In the genomic region with DNA sequence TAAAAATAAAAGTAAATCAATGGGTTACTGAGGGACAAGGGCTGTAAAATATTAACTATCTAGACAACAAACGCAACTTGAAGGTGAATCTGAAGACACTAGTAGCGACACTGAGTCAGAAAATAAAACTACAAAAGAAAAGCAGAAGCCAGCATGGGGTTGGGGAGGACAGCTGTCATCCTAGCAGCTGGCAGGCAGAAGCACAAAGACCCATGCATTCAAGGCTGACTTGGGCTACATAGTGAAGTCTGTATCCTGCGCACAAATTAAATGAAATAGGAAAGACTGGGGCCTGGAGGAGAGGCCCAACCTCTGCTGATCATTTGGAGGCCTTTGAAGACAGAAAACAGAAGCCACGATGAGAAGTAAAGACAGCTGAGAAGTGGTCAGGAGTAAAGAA, we compare ENCODE assay signal across 12 mouse cellular contexts.
DNase-seq lines count a peak whose midpoint lies in the region; ATAC-seq and TF ChIP-seq lines count a peak whose summit lies in the region.
"Had no signal": no experiment of that assay in that cellular context is flagged by ENCODE, and none has a peak within 500 bp of the region (broad histone marks: within the 10 kb centered on the region; RNA-seq: fewer than 3 reads in every experiment).

No protein-coding gene starts in this region.

- H3K4me2 ChIP-seq in forebrain, embryonic 15.5 days (replicated peaks), result no peak overlapping the region
- no peak overlapping the region for H3K4me2 ChIP-seq in intestine, postnatal 0 days (replicated peaks; ENCODE audit: low read depth)
- H3K4me2 ChIP-seq in neural tube, embryonic 13.5 days, result no peak overlapping the region
- H3K4me2 ChIP-seq: heart, embryonic 15.5 days had no signal

- H3K4me1 ChIP-seq in forebrain, embryonic 15.5 days, result peaks cover 11% of the 10 kb centered on the region; the same call in 1 of the 2 replicates
- H3K4me1 ChIP-seq in intestine, postnatal 0 days (replicated peaks; ENCODE audit: control insufficient read depth, insufficient read depth, low read length), result peaks cover 6% of the 10 kb centered on the region; the same call in 1 of the 2 replicates
- H3K4me1 ChIP-seq in neural tube, embryonic 13.5 days (replicated peaks), result peaks cover 35% of the 10 kb centered on the region

- no peaks in the 10 kb centered on the region for H3K36me3 ChIP-seq in forebrain, embryonic 15.5 days
- H3K36me3 ChIP-seq in intestine, postnatal 0 days (ENCODE audit: control insufficient read depth, insufficient read depth), result no peaks in the 10 kb centered on the region
- H3K36me3 ChIP-seq in neural tube, embryonic 13.5 days, result no peaks in the 10 kb centered on the region; the same call in 1 of the 2 replicates

- TF ChIP-seq CTCF in layer of hippocampus, adult 2 months (conservative IDR thresholded peaks at IDR 0.05), result no peak
- no peak for TF ChIP-seq CTCF in intestine, postnatal 0 days (IDR thresholded peaks at IDR 0.05; ENCODE audit: low read depth)

- H3K9ac ChIP-seq in forebrain, embryonic 15.5 days (replicated peaks), result no peak overlapping the region
- no peak overlapping the region for H3K9ac ChIP-seq in intestine, postnatal 0 days (ENCODE audit: low read depth, low read length)
- 0 out of 2 replicates have a peak overlapping the region, but pooled peaks have one; percentile 17 for H3K9ac ChIP-seq in neural tube, embryonic 13.5 days
- H3K9ac ChIP-seq: heart, embryonic 15.5 days had no signal

- no peak overlapping the region for H3K4me3 ChIP-seq in layer of hippocampus, adult 2 months
- no peak overlapping the region for H3K4me3 ChIP-seq in forebrain, embryonic 15.5 days
- H3K4me3 ChIP-seq in intestine, postnatal 0 days (ENCODE audit: low read depth, low read length), result no peak overlapping the region
- no peak overlapping the region for H3K4me3 ChIP-seq in neural tube, embryonic 13.5 days
- H3K4me3 ChIP-seq: heart, embryonic 15.5 days had no signal

- no peaks in the 10 kb centered on the region for H3K27me3 ChIP-seq in forebrain, embryonic 15.5 days
- no peaks in the 10 kb centered on the region for H3K27me3 ChIP-seq in intestine, postnatal 0 days (replicated peaks; ENCODE audit: control insufficient read depth, insufficient read depth, low read length)
- no peaks in the 10 kb centered on the region for H3K27me3 ChIP-seq in neural tube, embryonic 13.5 days
- H3K27me3 ChIP-seq: heart, embryonic 15.5 days had no signal

- no peak for DNase-seq in layer of hippocampus, adult 2 months (ENCODE audit: low spot score in 2 of 2)
- DNase-seq in layer of hippocampus, adult 8-10 months (ENCODE audit: low spot score in 2 of 2), result no peak
- DNase-seq in B cell, adult 2 months, result no peak
- no peak for DNase-seq in c-Kit-positive CD71-positive TER-119-positive erythroid progenitor cells, embryonic 14.5 days (ENCODE audit: low spot score)
- no peak for DNase-seq in layer of hippocampus, postnatal 25 days (ENCODE audit: extremely low spot score in 1 of 2, low spot score in 1 of 2)
- DNase-seq: gastrocnemius, postnatal 36 days; kidney, adult 9 months; thymus, postnatal 4 days had no signal

- WGBS in forebrain, embryonic 15.5 days, result 51% methylated on average over 4 of the region's 4 CpGs
- WGBS in intestine, postnatal 0 days, result 57% methylated on average over 4 of the region's 4 CpGs
- 25% methylated on average over 4 of the region's 4 CpGs for WGBS in neural tube, embryonic 13.5 days

- H3K9me3 ChIP-seq in forebrain, embryonic 15.5 days, result no peaks in the 10 kb centered on the region
- H3K9me3 ChIP-seq in intestine, postnatal 0 days (ENCODE audit: control insufficient read depth), result no peaks in the 10 kb centered on the region
- H3K9me3 ChIP-seq in neural tube, embryonic 13.5 days, result no peaks in the 10 kb centered on the region
- H3K9me3 ChIP-seq: heart, embryonic 15.5 days had no signal

- H3K27ac ChIP-seq in layer of hippocampus, adult 2 months, result peak overlapping the region; percentile 53
- H3K27ac ChIP-seq in forebrain, embryonic 15.5 days (replicated peaks), result 0 out of 2 replicates have a peak overlapping the region, but pooled peaks have one; percentile 5
- peak overlapping the region; percentile 31; the same call in 1 of the 2 replicates for H3K27ac ChIP-seq in intestine, postnatal 0 days (ENCODE audit: low read depth, low read length)
- peak overlapping the region; percentile 68; the same call in 1 of the 2 replicates for H3K27ac ChIP-seq in neural tube, embryonic 13.5 days (replicated peaks)
- H3K27ac ChIP-seq: heart, embryonic 15.5 days had no signal

- ATAC-seq in forebrain, embryonic 15.5 days (replicated peaks), result no peak
- ATAC-seq in intestine, postnatal 0 days, result no peak
- no peak for ATAC-seq in neural tube, embryonic 13.5 days (ENCODE audit: low read depth)

Comparison
In these comparisons a context has a peak if more than half of its experiments do, and no peak if none do; other contexts are left out.
1. H3K27ac ChIP-seq: peak in every context shown above with its lines; median percentile 68 in neural tube, embryonic 13.5 days; 53 in layer of hippocampus, adult 2 months; 31 in intestine, postnatal 0 days; 5 in forebrain, embryonic 15.5 days.